Mouse (Mus musculus) midbrain, postnatal 0 days (tissue): Measurements from ENCODE around the gene Mylk. TPM values are rescaled to one million over a fixed set of nuclear protein-coding genes. Genes with fewer than 3 reads are reported as not detected.

Experiments used
- ATAC-seq: fragments of 200-750 bp; cut with Nextera tagmentation; 2 replicates; pipeline ENCODE4 v1.8.0; 2017; ENCODE audit warnings: moderate number of reproducible peaks, mild to moderate bottlenecking, moderate TSS enrichment, moderate library complexity; ENCODE audit not compliant: low FRiP score
- DNase-seq: peaks from one replicate; pipeline ENCODE4 v3.0.0-alpha.2; 2015; ENCODE audit warnings: low spot score
- H3K27ac ChIP-seq: fragments of 300-500 bp; sonication (generic); 2 replicates; pipeline ENCODE4 v1.5.1; 2014; ENCODE audit warnings: low read depth, mild to moderate bottlenecking, low read length, mixed read lengths
- H3K27me3 ChIP-seq: fragments of 300-500 bp; sonication (generic); 2 replicates; pipeline ENCODE4 v1.6.1; 2014; ENCODE audit warnings: low read length, control low read depth, mixed read lengths; ENCODE audit not compliant: insufficient read depth
- H3K36me3 ChIP-seq: fragments of 300-500 bp; sonication (generic); 2 replicates; pipeline ENCODE4 v1.6.1; 2014; ENCODE audit warnings: low read length, control low read depth, mixed read lengths; ENCODE audit not compliant: insufficient read depth
- H3K4me1 ChIP-seq: fragments of 300-500 bp; sonication (generic); 2 replicates; pipeline ENCODE4 v1.6.1; 2014; ENCODE audit warnings: mild to moderate bottlenecking, control low read depth, antibody characterized with exemption, low read length, mixed read lengths; ENCODE audit not compliant: insufficient read depth
- H3K4me2 ChIP-seq: fragments of 300-500 bp; sonication (generic); 2 replicates; pipeline ENCODE4 v1.6.1; 2014; ENCODE audit warnings: low read depth, mild to moderate bottlenecking, low read length, mixed read lengths; ENCODE audit not compliant: poor library complexity, severe bottlenecking
- H3K4me3 ChIP-seq: fragments of 300-500 bp; sonication (generic); 2 replicates; pipeline ENCODE4 v1.5.1; 2014; ENCODE audit warnings: low read depth, mild to moderate bottlenecking, low read length, moderate library complexity
- H3K9ac ChIP-seq: fragments of 300-500 bp; sonication (generic); replicated peaks from 2 replicates; pipeline ENCODE4 v1.6.1; 2014; ENCODE audit warnings: mild to moderate bottlenecking, low read length, moderate library complexity, mixed read lengths; ENCODE audit not compliant: poor library complexity, severe bottlenecking
- H3K9me3 ChIP-seq: fragments of 300-500 bp; sonication (generic); 2 replicates; pipeline ENCODE4 v1.6.1; 2016; ENCODE audit warnings: low read length, control low read depth
- CTCF ChIP-seq: IDR thresholded peaks from 2 replicates; pipeline ENCODE4 v1.5.1; 2016; ENCODE audit warnings: antibody characterized with exemption, mild to moderate bottlenecking
- WGBS: fragments of 180-500 bp; shearing (Covaris S2); extraction: QIAGEN DNeasy Blood & Tissue Kit; methylation state at CpG from one replicate; pipeline ENCODE4 v1.1.7; 2014; 5-methylcytosine and 5-hydroxymethylcytosine counted together
- polyA plus RNA-seq: library from polyadenylated mRNA; unstranded; fragments of >200 nt; fragmentation: Nextera tagmentation; extraction: Ambion mirVana; gene quantifications from 2 replicates; pipeline ENCODE4 v1.2.1, GENCODE M21; 2015
- total RNA-seq: library from RNA; depleted of rRNA; stranded (reverse); fragments of >200 nt; gene quantifications from 2 replicates; pipeline ENCODE4 v1.2.3, GENCODE M21; 2014

Gene Mylk
- total and polyA plus RNA-seq, 2 experiments from 2014 or later = 3.4 to 5.6 TPM

DNA sequence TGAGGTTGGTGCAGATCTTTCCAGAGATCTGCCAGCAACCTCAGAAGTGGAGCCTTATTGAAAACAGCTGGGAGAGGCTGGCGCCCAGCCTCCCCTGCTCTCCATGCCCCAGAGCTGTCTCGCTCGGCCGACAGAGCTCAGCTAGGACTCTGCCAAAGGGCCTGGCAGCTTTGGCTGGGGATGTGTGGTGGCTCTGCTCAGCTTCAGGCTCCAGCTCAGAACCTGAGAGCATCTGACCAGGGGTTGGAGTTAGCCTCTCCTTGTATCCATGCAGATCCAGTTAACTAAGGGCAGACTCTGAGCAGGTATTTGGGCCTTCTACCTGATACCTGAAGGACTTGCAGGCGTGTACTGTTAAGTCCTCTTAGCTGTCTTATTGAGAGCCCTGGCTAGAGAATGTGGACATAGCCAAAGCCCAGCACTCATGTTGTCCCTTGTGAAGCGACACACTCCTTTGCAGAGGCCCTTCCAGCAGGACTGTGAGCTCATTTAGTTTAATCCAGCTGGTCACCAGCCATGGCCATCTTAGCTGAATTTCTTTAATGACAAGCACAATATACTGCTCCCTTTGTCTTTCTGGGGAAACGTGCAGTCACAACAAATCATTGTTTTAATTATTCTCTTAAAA lies 94.8 kb downstream of the Mylk start:
- no peak for TF ChIP-seq CTCF
- no peaks in the 10 kb centered on the region for H3K36me3 ChIP-seq
- no peaks in the 10 kb centered on the region for H3K27me3 ChIP-seq
- DNase-seq = no peak
- H3K9me3 ChIP-seq = no peaks in the 10 kb centered on the region; the same call in 1 of the 2 replicates
- no peak overlapping the region for H3K9ac ChIP-seq
- no peaks in the 10 kb centered on the region for H3K4me1 ChIP-seq
- WGBS = 78% methylated on average over 7 of the region's 7 CpGs
- ATAC-seq = no peak
- no peak overlapping the region for H3K4me2 ChIP-seq
- no peak overlapping the region for H3K4me3 ChIP-seq
- H3K27ac ChIP-seq = no peak overlapping the region

DNA sequence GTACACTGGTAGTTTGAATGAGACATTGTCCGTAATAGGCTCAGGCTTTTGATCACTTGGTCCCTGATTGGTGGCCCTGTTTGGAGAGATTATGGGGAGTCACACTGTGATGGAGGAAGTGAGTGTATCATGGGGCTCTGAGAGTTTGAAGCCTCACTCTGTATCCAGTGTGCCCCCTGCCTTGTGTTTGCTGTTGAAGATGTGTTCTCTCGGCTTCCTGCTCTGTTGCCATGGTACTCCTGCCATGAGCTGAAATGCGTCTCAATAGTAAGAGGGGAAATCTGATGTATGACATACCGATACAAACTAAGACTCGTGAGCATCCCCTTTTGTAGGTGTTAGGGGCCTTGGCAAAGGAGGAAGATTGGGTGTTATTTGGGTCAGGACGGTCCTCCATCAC lies 99.8 kb downstream of the Mylk start:
- no peaks in the 10 kb centered on the region for H3K4me1 ChIP-seq
- H3K36me3 ChIP-seq = no peaks in the 10 kb centered on the region
- DNase-seq = no peak
- no peak for TF ChIP-seq CTCF
- no peak for ATAC-seq
- no peak overlapping the region for H3K4me3 ChIP-seq
- WGBS = 35% methylated on average over 6 of the region's 6 CpGs
- no peak overlapping the region for H3K9ac ChIP-seq
- H3K27ac ChIP-seq = no peak overlapping the region
- no peaks in the 10 kb centered on the region; the same call in 1 of the 2 replicates for H3K9me3 ChIP-seq
- H3K4me2 ChIP-seq = no peak overlapping the region
- H3K27me3 ChIP-seq = no peaks in the 10 kb centered on the region

DNA sequence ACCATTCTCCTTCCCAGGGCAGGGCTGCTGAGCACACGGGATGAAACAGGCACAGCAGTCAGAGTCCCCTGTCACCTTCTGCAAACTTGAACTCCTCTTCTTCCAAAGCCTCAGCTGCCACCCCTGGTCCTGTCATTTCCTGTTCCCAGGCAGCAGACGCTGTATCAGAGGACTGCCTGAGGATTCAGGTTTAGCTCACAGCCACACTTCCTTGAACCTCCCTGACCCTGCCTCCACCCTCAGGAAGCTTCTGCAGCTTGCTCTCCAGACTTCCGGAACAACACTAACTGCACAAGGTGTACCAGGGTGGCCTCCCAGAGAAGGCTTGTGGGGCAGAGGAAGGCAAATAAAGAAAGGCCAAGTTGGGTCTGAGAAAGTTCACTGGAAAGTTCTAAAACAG lies 102.6 kb downstream of the Mylk start:
- DNase-seq (no peak), ATAC-seq (no peak)
- H3K9me3 ChIP-seq = no peaks in the 10 kb centered on the region
- H3K4me2 ChIP-seq = no peak overlapping the region
- no peaks in the 10 kb centered on the region for H3K4me1 ChIP-seq
- WGBS = 87% methylated on average over 3 of the region's 3 CpGs
- H3K36me3 ChIP-seq = no peaks in the 10 kb centered on the region
- no peak overlapping the region for H3K9ac ChIP-seq
- H3K4me3 ChIP-seq = no peak overlapping the region
- no peak overlapping the region for H3K27ac ChIP-seq
- H3K27me3 ChIP-seq = no peaks in the 10 kb centered on the region
- TF ChIP-seq CTCF = no peak

DNA sequence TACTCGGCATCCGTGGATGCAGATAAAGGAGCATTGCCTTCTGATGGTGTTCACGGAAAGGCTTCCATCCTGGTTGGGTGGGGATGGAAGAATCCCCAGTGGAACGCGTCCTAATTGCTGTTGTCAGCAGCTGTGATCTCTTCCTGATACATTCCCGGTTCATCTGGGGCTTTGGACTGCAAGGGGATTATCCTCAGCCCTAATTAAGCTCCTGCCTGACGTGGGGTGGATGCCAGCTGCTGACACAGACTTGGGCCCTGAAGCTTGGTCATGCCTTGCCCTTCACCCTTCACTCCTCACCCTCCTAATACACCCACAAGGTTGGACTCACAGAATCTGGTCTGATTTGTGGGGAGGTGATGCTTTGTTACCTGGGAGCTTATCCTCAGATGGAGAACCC lies 109.1 kb downstream of the Mylk start:
- no peak for TF ChIP-seq CTCF
- ATAC-seq = no peak
- Histone ChIP-seq H3K4me3 (no peak overlapping the region), H3K27me3 (no peaks in the 10 kb centered on the region), H3K27ac (no peak overlapping the region), H3K9me3 (no peaks in the 10 kb centered on the region), H3K36me3 (no peaks in the 10 kb centered on the region), H3K4me1 (no peaks in the 10 kb centered on the region), H3K9ac (no peak overlapping the region), H3K4me2 (no peak overlapping the region)
- peak; percentile 32 for DNase-seq
- WGBS = 36% methylated on average over 7 of the region's 7 CpGs

DNA sequence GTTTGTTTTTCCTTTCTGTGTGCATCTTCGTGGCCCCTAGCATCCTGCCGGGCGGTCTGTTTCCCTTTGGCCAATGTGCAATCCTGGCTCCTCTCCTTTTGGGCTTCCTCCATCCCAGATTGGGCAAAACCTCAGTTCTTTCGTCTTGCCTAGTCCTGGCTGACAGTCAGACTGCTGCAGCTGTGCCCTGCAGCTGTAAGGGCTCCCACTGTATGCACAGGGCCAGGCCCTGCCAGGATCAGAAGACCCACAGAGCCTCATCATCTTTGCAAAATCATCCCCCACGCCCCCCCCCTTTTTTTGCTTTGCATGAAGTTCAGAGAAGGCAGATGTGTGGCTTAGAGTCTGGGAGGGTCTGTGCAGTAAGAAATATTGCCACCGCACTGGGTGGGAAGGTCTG lies 110.1 kb downstream of the Mylk start:
- ATAC-seq = no peak
- Histone ChIP-seq H3K27ac (no peak overlapping the region), H3K4me3 (no peak overlapping the region), H3K27me3 (no peaks in the 10 kb centered on the region), H3K4me1 (no peaks in the 10 kb centered on the region), H3K4me2 (no peak overlapping the region), H3K9me3 (no peaks in the 10 kb centered on the region), H3K9ac (no peak overlapping the region), H3K36me3 (no peaks in the 10 kb centered on the region)
- DNase-seq = no peak
- no peak for TF ChIP-seq CTCF
- 81% methylated on average over 6 of the region's 6 CpGs for WGBS

DNA sequence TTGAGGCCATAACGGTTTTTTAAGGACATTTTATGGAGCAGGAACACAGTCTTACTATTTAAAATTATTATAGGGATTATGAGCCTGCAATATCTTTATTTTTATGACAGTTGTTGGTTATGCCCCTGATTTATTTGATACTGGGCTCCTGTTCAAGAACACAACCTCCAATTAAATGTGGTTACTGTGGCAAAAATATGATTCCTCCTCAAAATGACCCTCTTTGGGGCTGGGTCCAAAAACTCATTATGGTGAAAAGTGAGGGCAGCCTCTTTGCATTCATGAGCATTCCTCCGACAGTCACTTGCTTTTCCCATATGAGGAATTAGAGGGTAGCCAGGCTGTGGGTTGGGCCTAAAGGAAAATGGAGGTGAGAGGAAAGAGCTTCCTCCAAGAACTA lies 110.7 kb downstream of the Mylk start:
- no peaks in the 10 kb centered on the region for H3K36me3 ChIP-seq
- no peak overlapping the region for H3K4me2 ChIP-seq
- H3K9me3 ChIP-seq = no peaks in the 10 kb centered on the region
- H3K27ac ChIP-seq = no peak overlapping the region
- H3K27me3 ChIP-seq = no peaks in the 10 kb centered on the region
- TF ChIP-seq CTCF = no peak
- no peak overlapping the region for H3K4me3 ChIP-seq
- H3K9ac ChIP-seq = no peak overlapping the region
- WGBS = 83% methylated on average over 2 of the region's 2 CpGs
- no peak for ATAC-seq
- DNase-seq = no peak
- H3K4me1 ChIP-seq = no peaks in the 10 kb centered on the region
